Mouse (Mus musculus): ENCODE data around the gene Cyp2b13. TPM values are rescaled to one million over a fixed set of nuclear protein-coding genes. Genes with fewer than 3 reads are reported as not detected.
"Not testable (repeated sequence)": the region's sequence is repeated elsewhere in the genome, so short reads cannot be mapped to it uniquely, and the experiment has no call there.

The Cyp2b13 gene
- polyA plus RNA-seq (2015; fragmentation: Nextera tagmentation; extraction: Ambion mirVana), result not detected in 2 replicates

DNA sequence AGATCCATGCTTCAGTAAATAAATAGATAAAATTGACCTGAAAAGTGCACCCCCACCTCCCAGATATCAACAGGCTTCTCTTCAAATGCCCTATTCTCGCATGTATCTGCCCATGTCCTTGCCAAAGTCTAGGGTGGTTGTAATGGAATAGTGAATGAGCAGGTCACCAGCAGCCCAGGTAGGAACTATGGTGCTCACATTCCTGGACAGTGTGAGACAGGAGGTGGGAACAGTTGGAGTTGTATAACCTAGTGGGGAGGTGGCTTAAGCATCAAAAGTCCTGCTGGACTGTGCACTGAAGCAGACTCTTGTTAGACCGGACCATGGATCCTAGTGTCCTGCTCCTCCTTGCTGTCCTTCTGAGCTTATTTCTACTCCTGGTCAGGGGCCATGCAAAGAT is at the start of gene Cyp2b13:
Cyp2b13 (plus strand) TSS at position 301 of the 400 bp plus-strand sequence.
- not testable (repeated sequence) for H3K9me3 ChIP-seq (ENCODE audit: control insufficient read depth, low read length); H3K4me3 ChIP-seq (ENCODE audit: low read length); H3K27ac ChIP-seq (ENCODE audit: low read length); ATAC-seq (ENCODE audit: low read depth); H3K4me2 ChIP-seq (ENCODE audit: low read depth, low read length); H3K27me3 ChIP-seq (ENCODE audit: control insufficient read depth, insufficient read depth, low read depth, low read length); H3K9ac ChIP-seq (ENCODE audit: low read length); H3K4me1 ChIP-seq (replicated peaks; ENCODE audit: control insufficient read depth, insufficient read depth, low read length); H3K36me3 ChIP-seq (ENCODE audit: control insufficient read depth, insufficient read depth, low read length)
- 75% methylated on average over 1 of the region's 2 CpGs for WGBS

DNA sequence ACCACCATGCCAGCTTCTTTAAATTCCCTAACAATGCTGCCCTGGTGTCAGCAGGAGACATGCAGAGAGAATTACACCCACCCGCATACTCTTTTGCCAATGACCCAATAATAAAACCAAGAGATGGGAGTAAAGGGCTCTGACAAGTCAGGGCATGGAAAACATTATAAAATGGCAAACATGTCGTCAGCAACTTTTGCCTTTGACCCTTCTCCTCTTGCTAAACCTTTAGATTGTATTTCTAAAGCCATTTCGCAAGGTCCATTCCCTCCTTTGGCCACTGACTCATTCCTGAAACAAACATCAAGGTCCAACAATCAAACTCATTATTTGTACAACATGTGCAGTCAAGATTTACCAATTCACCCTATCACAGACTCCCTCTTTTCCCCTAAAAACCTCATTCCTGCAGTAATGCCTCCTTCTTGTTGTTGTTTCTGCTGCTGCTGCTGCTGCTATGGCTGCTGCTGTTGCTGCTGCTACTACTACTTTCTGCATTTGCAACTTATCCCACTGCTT is 41.4 kb upstream of the Cyp2b13 start:
- not testable (repeated sequence) for H3K9me3 ChIP-seq (ENCODE audit: control insufficient read depth, low read length); ATAC-seq (ENCODE audit: low read depth); H3K27ac ChIP-seq (ENCODE audit: low read length); H3K4me1 ChIP-seq (replicated peaks; ENCODE audit: control insufficient read depth, insufficient read depth, low read length); H3K36me3 ChIP-seq (ENCODE audit: control insufficient read depth, insufficient read depth, low read length); H3K4me2 ChIP-seq (ENCODE audit: low read depth, low read length); H3K9ac ChIP-seq (ENCODE audit: low read length); H3K4me3 ChIP-seq (ENCODE audit: low read length); H3K27me3 ChIP-seq (ENCODE audit: control insufficient read depth, insufficient read depth, low read depth, low read length)
- WGBS, result 80% methylated on average over 1 of the region's 3 CpGs

DNA sequence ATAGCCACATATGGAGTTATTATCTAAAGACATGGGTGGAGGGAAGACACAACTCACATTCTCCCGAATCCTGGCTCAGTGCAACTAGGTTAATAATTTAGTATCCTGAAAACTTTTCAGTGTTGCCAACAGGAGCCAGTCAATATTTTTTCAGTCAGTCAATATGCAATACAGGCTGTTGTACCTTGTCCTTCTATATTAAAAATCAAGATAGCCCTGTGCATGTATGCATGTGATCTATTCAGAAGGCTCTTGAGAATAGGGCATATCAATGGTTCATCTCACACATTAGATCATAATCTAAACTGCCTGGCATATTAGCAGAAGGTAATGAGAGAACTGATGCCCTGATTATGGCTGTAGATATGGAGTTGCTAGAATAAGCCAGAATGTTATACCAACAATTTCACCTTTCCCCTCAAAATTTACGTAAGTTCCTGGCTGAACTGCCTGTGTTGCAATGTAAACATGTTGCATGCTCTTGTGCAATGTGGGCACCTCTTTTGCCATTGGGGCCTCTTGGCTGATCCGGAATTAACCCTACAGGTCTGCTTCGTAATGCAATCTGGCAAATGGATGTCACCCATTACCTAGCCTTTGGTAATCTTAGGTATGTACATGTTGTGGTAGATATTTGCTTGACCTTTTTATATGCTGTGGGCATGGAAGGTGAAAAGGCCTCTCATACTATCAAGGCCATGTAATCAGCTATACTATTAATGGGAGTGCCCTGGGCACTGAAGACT is 6.2 kb upstream of the Cyp2b13 start:
- ATAC-seq (ENCODE audit: low read depth), result not testable (repeated sequence)

DNA sequence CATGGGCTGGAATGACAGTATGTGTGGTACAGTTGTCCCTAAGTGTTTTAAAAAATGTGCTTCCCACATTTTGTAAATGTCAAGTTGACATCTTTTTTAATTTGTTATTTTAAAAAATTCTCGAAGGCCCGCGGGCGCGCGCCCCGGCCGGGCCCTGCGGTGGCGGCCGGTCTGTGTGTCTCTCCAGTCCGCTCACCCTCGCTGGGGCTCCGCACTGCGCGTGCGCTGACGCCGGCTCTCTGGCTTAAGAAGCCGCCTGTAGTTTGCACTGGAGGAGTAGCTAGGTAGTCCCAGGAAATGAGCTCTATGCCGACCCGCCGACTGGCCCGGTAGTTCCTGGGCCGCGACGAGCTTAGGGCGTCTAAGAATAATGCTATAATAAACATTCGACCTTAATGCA is 10.4 kb downstream of the Cyp2b13 start:
- H3K4me2 ChIP-seq (ENCODE audit: low read depth, low read length); H3K27ac ChIP-seq (ENCODE audit: low read length); ATAC-seq (ENCODE audit: low read depth); H3K4me1 ChIP-seq (replicated peaks; ENCODE audit: control insufficient read depth, insufficient read depth, low read length); H3K27me3 ChIP-seq (ENCODE audit: control insufficient read depth, insufficient read depth, low read depth, low read length); H3K9me3 ChIP-seq (ENCODE audit: control insufficient read depth, low read length); H3K9ac ChIP-seq (ENCODE audit: low read length); H3K36me3 ChIP-seq (ENCODE audit: control insufficient read depth, insufficient read depth, low read length); H3K4me3 ChIP-seq (ENCODE audit: low read length): not testable (repeated sequence)
- WGBS, result 48% methylated on average over 29 of the region's 29 CpGs

More for the DNA sequence above, 6.2 kb upstream of the Cyp2b13 start:
- not testable (repeated sequence) for H3K27ac ChIP-seq (ENCODE audit: low read length); H3K9me3 ChIP-seq (ENCODE audit: control insufficient read depth, low read length); H3K36me3 ChIP-seq (ENCODE audit: control insufficient read depth, insufficient read depth, low read length); H3K4me3 ChIP-seq (ENCODE audit: low read length); H3K4me2 ChIP-seq (ENCODE audit: low read depth, low read length); H3K4me1 ChIP-seq (replicated peaks; ENCODE audit: control insufficient read depth, insufficient read depth, low read length); H3K9ac ChIP-seq (ENCODE audit: low read length); H3K27me3 ChIP-seq (ENCODE audit: control insufficient read depth, insufficient read depth, low read depth, low read length)
- WGBS, result 87% methylated on average over 3 of the region's 4 CpGs

DNA sequence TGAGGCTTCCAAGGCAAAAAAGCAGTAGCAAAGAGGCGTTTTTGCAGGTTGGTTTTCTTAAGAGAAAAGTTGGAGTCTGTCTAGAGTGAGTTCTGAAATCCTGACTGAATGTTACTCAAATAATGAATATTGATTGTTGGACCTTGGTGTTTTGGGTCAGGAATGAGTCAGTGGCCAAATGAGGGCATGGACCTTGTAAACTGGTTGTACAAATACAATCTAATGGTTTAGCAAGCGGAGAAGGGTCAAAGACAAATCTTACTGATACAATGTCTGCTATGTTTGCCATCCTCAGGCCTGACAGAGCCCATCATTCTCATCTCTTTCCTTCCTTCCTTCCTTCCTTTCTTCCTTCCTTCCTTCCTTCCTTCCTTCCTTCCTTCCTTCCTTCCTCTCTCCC is 21.3 kb downstream of the Cyp2b13 start:
- no peak for ATAC-seq (ENCODE audit: low read depth)
- H3K9ac ChIP-seq (ENCODE audit: low read length), result no peak overlapping the region
- no peak overlapping the region for H3K27ac ChIP-seq (ENCODE audit: low read length)
- H3K27me3 ChIP-seq (ENCODE audit: control insufficient read depth, insufficient read depth, low read depth, low read length), result no peaks in the 10 kb centered on the region
- no peaks in the 10 kb centered on the region for H3K4me1 ChIP-seq (replicated peaks; ENCODE audit: control insufficient read depth, insufficient read depth, low read length)
- H3K36me3 ChIP-seq (ENCODE audit: control insufficient read depth, insufficient read depth, low read length), result no peaks in the 10 kb centered on the region
- 50% methylated on average over 2 of the region's 2 CpGs for WGBS
- H3K9me3 ChIP-seq (ENCODE audit: control insufficient read depth, low read length), result no peaks in the 10 kb centered on the region
- no peak overlapping the region for H3K4me2 ChIP-seq (ENCODE audit: low read depth, low read length)
- H3K4me3 ChIP-seq (ENCODE audit: low read length), result no peak overlapping the region

DNA sequence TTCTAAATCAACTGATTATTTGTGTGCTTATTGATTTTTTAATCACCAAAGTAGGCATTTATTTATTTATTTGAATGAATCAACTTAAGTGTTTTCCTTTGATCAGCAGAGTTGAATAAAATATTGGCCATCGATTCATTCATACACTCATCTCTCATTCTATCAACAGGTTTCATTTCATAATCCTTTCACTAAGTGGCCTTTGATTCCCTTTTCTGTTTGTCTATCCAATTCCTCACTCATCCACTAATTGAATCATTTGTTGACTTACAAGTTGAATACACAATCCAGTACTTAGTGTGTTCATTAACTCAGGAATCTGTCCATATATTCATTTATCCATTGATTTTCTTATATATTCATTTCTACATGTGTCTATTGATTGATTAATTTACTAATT is 26.1 kb downstream of the Cyp2b13 start:
- Histone ChIP-seq H3K4me1 (replicated peaks; ENCODE audit: control insufficient read depth, insufficient read depth, low read length) (no peaks in the 10 kb centered on the region), H3K4me2 (ENCODE audit: low read depth, low read length) (no peak overlapping the region), H3K4me3 (ENCODE audit: low read length) (no peak overlapping the region), H3K27me3 (ENCODE audit: control insufficient read depth, insufficient read depth, low read depth, low read length) (no peaks in the 10 kb centered on the region), H3K9me3 (ENCODE audit: control insufficient read depth, low read length) (no peaks in the 10 kb centered on the region), H3K27ac (ENCODE audit: low read length) (no peak overlapping the region), H3K36me3 (ENCODE audit: control insufficient read depth, insufficient read depth, low read length) (no peaks in the 10 kb centered on the region), H3K9ac (ENCODE audit: low read length) (no peak overlapping the region)
- no peak for ATAC-seq (ENCODE audit: low read depth)
- 83% methylated on average over 1 of the region's 1 CpGs for WGBS

DNA sequence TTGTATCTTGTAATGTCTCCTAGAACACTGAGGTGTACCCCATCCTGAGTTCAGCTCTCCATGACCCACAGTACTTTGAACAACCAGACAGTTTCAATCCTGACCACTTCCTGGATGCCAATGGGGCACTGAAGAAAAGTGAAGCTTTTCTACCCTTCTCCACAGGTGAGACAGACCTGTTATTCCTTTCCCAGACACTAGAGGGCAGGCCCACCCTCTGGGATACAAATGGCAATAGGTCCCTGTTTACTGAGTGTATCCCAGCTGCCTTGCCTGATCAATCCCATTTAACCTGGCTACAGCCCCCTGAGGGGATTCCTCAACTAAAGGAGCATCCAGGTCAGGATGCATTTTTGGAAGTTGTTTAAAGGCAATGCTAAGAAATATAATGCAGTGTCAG is 27.3 kb downstream of the Cyp2b13 start:
- H3K27me3 ChIP-seq (ENCODE audit: control insufficient read depth, insufficient read depth, low read depth, low read length); H3K9ac ChIP-seq (ENCODE audit: low read length); H3K4me3 ChIP-seq (ENCODE audit: low read length); H3K4me2 ChIP-seq (ENCODE audit: low read depth, low read length); ATAC-seq (ENCODE audit: low read depth); H3K4me1 ChIP-seq (replicated peaks; ENCODE audit: control insufficient read depth, insufficient read depth, low read length); H3K27ac ChIP-seq (ENCODE audit: low read length); H3K36me3 ChIP-seq (ENCODE audit: control insufficient read depth, insufficient read depth, low read length); H3K9me3 ChIP-seq (ENCODE audit: control insufficient read depth, low read length): not testable (repeated sequence)

DNA sequence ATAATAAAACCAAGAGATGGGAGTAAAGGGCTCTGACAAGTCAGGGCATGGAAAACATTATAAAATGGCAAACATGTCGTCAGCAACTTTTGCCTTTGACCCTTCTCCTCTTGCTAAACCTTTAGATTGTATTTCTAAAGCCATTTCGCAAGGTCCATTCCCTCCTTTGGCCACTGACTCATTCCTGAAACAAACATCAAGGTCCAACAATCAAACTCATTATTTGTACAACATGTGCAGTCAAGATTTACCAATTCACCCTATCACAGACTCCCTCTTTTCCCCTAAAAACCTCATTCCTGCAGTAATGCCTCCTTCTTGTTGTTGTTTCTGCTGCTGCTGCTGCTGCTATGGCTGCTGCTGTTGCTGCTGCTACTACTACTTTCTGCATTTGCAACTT is 78.3 kb downstream of the Cyp2b13 start:
- H3K4me3 ChIP-seq (ENCODE audit: low read length), result not testable (repeated sequence)
- WGBS, result no CpG with 5 or more reads among the region's 2 CpGs

DNA sequence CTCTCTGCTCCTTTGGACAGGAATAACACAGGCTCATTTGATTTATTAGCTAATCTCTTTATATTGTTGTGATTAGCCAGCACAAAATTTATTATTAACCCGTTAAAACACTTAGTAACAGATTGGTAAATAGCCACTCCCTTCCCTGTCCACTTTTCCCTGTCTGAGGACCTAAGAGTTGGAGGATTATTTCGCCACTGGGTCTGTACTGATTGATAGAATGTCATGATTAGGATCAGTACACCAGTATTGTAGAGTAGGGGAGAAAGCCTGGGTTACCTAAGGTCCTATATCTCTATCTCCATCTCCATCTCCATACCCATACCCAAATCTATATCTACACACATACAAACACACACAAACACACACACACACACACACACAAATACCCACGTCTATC is 82.4 kb downstream of the Cyp2b13 start:
- not testable (repeated sequence) for H3K4me2 ChIP-seq (ENCODE audit: low read depth, low read length); H3K27ac ChIP-seq (ENCODE audit: low read length); H3K9me3 ChIP-seq (ENCODE audit: control insufficient read depth, low read length); H3K4me3 ChIP-seq (ENCODE audit: low read length); H3K4me1 ChIP-seq (replicated peaks; ENCODE audit: control insufficient read depth, insufficient read depth, low read length); H3K36me3 ChIP-seq (ENCODE audit: control insufficient read depth, insufficient read depth, low read length); H3K27me3 ChIP-seq (ENCODE audit: control insufficient read depth, insufficient read depth, low read depth, low read length); ATAC-seq (ENCODE audit: low read depth); H3K9ac ChIP-seq (ENCODE audit: low read length)
- WGBS, result no CpG with 5 or more reads among the region's 3 CpGs

More for the DNA sequence above, 78.3 kb downstream of the Cyp2b13 start:
- not testable (repeated sequence) for ATAC-seq (ENCODE audit: low read depth); H3K9me3 ChIP-seq (ENCODE audit: control insufficient read depth, low read length); H3K4me2 ChIP-seq (ENCODE audit: low read depth, low read length); H3K4me1 ChIP-seq (replicated peaks; ENCODE audit: control insufficient read depth, insufficient read depth, low read length); H3K27ac ChIP-seq (ENCODE audit: low read length); H3K36me3 ChIP-seq (ENCODE audit: control insufficient read depth, insufficient read depth, low read length); H3K27me3 ChIP-seq (ENCODE audit: control insufficient read depth, insufficient read depth, low read depth, low read length); H3K9ac ChIP-seq (ENCODE audit: low read length)

All from lung, embryonic 16.5 days (tissue).